Mouse (Mus musculus): ENCODE measurements around the gene Baiap2. TPM values are rescaled to one million over a fixed set of nuclear protein-coding genes. Genes with fewer than 3 reads are reported as not detected.

The Baiap2 gene
- polyA plus RNA-seq, 1 experiment from 2014 or later, result 11.0 TPM

- Histone ChIP-seq H3K4me1 (replicated peaks) (peaks cover 11% of the 10 kb centered on the region), H3K27ac (no peak overlapping the region), H3K36me3 (no peaks in the 10 kb centered on the region), H3K27me3 (no peaks in the 10 kb centered on the region), H3K4me3 (no peak overlapping the region), H3K4me2 (no peak overlapping the region), H3K9ac (no peak overlapping the region), H3K9me3 (replicated peaks) (no peaks in the 10 kb centered on the region)
- 78% methylated on average over 6 of the region's 6 CpGs for WGBS
- no peak for ATAC-seq (replicated peaks; ENCODE audit: insufficient number of reproducible peaks, insufficient read depth, low FRiP score, low read depth)
These were observed 18.1 kb downstream of the Baiap2 start for GRCm38 (mm10) chr11:119960671-119961070.

- no peak overlapping the region for H3K4me3 ChIP-seq
- no peaks in the 10 kb centered on the region for H3K27me3 ChIP-seq
- 0 out of 2 replicates have a peak, but pooled peaks cover 4% of the 10 kb centered on the region for H3K36me3 ChIP-seq
- H3K27ac ChIP-seq, result no peak overlapping the region
- WGBS, result 65% methylated on average over 3 of the region's 3 CpGs
- H3K9me3 ChIP-seq (replicated peaks), result no peaks in the 10 kb centered on the region
- no peak for ATAC-seq (replicated peaks; ENCODE audit: insufficient number of reproducible peaks, insufficient read depth, low FRiP score, low read depth)
- H3K9ac ChIP-seq, result no peak overlapping the region
- H3K4me2 ChIP-seq, result no peak overlapping the region
- peaks cover 3% of the 10 kb centered on the region; the same call in 1 of the 2 replicates for H3K4me1 ChIP-seq (replicated peaks)
These were observed 18.9 kb downstream of the Baiap2 start for GRCm38 (mm10) chr11:119961511-119961910.

GRCm38 (mm10) chr11:119965053-119965452 is 22.5 kb downstream of the Baiap2 start:
- Histone ChIP-seq H3K36me3 (0 out of 2 replicates have a peak, but pooled peaks cover 4% of the 10 kb centered on the region), H3K9ac (no peak overlapping the region), H3K4me3 (no peak overlapping the region), H3K4me1 (replicated peaks) (no peaks in the 10 kb centered on the region), H3K4me2 (no peak overlapping the region), H3K27me3 (no peaks in the 10 kb centered on the region), H3K27ac (no peak overlapping the region), H3K9me3 (replicated peaks) (no peaks in the 10 kb centered on the region)
- 34% methylated on average over 9 of the region's 9 CpGs for WGBS
- no peak for ATAC-seq (replicated peaks; ENCODE audit: insufficient number of reproducible peaks, insufficient read depth, low FRiP score, low read depth)

- no peak overlapping the region for H3K4me2 ChIP-seq
- no peak overlapping the region for H3K9ac ChIP-seq
- no peaks in the 10 kb centered on the region for H3K9me3 ChIP-seq (replicated peaks)
- H3K27ac ChIP-seq, result no peak overlapping the region
- WGBS, result 79% methylated on average over 6 of the region's 6 CpGs
- H3K36me3 ChIP-seq, result 0 out of 2 replicates have a peak, but pooled peaks cover 4% of the 10 kb centered on the region
- H3K4me1 ChIP-seq (replicated peaks), result no peaks in the 10 kb centered on the region
- H3K4me3 ChIP-seq, result no peak overlapping the region
- no peaks in the 10 kb centered on the region for H3K27me3 ChIP-seq
- ATAC-seq (replicated peaks; ENCODE audit: insufficient number of reproducible peaks, insufficient read depth, low FRiP score, low read depth), result no peak
These were observed 23.7 kb downstream of the Baiap2 start for GRCm38 (mm10) chr11:119966294-119966693.

- H3K9ac ChIP-seq, result no peak overlapping the region
- no peak overlapping the region for H3K27ac ChIP-seq
- WGBS, result 82% methylated on average over 8 of the region's 8 CpGs
- H3K27me3 ChIP-seq, result no peaks in the 10 kb centered on the region
- no peak for ATAC-seq (replicated peaks; ENCODE audit: insufficient number of reproducible peaks, insufficient read depth, low FRiP score, low read depth)
- no peaks in the 10 kb centered on the region for H3K9me3 ChIP-seq (replicated peaks)
- H3K4me3 ChIP-seq, result no peak overlapping the region
- no peak overlapping the region for H3K4me2 ChIP-seq
- 0 out of 2 replicates have a peak, but pooled peaks cover 4% of the 10 kb centered on the region for H3K36me3 ChIP-seq
- H3K4me1 ChIP-seq (replicated peaks), result no peaks in the 10 kb centered on the region
These were observed 24.8 kb downstream of the Baiap2 start for GRCm38 (mm10) chr11:119967401-119967800.

DNA sequence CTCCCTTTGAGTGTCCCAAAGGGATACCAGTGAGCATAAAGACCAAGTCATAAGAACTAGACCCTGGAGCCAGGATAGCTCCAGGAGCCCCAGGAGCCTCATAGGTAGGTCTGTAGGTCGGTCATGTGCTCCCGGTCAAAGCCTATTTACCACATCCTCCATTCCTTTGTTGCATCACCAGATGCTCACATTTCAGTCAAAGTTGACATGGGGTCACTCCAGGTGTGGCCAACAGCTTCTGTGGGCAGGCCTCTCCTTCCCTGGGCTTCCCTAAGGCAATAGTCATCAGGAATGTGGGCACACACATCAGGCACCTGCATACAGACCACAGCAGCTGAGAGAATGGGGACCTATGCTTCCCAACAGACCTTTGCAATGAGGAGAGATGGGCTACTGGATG is 25.3 kb downstream of the Baiap2 start:
- no peaks in the 10 kb centered on the region for H3K9me3 ChIP-seq (replicated peaks)
- H3K36me3 ChIP-seq, result 0 out of 2 replicates have a peak, but pooled peaks cover 4% of the 10 kb centered on the region
- no peak overlapping the region for H3K27ac ChIP-seq
- no peaks in the 10 kb centered on the region for H3K27me3 ChIP-seq
- no peak overlapping the region for H3K9ac ChIP-seq
- ATAC-seq (replicated peaks; ENCODE audit: insufficient number of reproducible peaks, insufficient read depth, low FRiP score, low read depth), result no peak
- no peaks in the 10 kb centered on the region for H3K4me1 ChIP-seq (replicated peaks)
- H3K4me2 ChIP-seq, result no peak overlapping the region
- 92% methylated on average over 2 of the region's 2 CpGs for WGBS
- no peak overlapping the region for H3K4me3 ChIP-seq

- Histone ChIP-seq H3K36me3 (0 out of 2 replicates have a peak, but pooled peaks cover 4% of the 10 kb centered on the region), H3K4me3 (no peak overlapping the region), H3K4me2 (no peak overlapping the region), H3K4me1 (replicated peaks) (no peaks in the 10 kb centered on the region), H3K9ac (no peak overlapping the region), H3K27me3 (no peaks in the 10 kb centered on the region), H3K9me3 (replicated peaks) (no peaks in the 10 kb centered on the region), H3K27ac (no peak overlapping the region)
- ATAC-seq (replicated peaks; ENCODE audit: insufficient number of reproducible peaks, insufficient read depth, low FRiP score, low read depth), result no peak
- WGBS, result 67% methylated on average over 12 of the region's 12 CpGs
These were observed 27.7 kb downstream of the Baiap2 start for GRCm38 (mm10) chr11:119970021-119970851.

DNA sequence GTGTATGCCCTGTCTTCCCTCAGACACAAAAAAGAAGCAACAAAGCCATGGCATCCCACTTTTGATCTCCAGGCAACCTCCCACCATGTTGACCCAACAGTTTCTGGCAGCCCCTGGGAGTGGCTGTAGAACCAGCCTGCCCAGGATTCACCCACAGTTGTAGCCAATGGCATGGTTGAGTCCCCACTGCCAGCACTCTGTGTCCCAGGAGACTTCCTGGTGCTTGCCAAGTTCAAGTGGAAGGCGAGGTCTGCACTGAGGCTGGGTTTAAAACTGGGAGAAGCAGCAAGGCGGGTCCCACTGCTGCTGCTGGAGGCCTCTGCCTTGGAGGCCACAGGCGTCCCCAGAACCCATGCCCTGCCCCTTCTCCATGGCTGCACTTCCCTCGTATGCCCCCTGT is 31.2 kb downstream of the Baiap2 start:
- H3K4me2 ChIP-seq, result no peak overlapping the region
- no peaks in the 10 kb centered on the region for H3K4me1 ChIP-seq (replicated peaks)
- 73% methylated on average over 4 of the region's 4 CpGs for WGBS
- no peak overlapping the region for H3K9ac ChIP-seq
- no peaks in the 10 kb centered on the region for H3K27me3 ChIP-seq
- H3K9me3 ChIP-seq (replicated peaks), result no peaks in the 10 kb centered on the region
- ATAC-seq (replicated peaks; ENCODE audit: insufficient number of reproducible peaks, insufficient read depth, low FRiP score, low read depth), result no peak
- no peaks in the 10 kb centered on the region for H3K36me3 ChIP-seq
- H3K4me3 ChIP-seq, result no peak overlapping the region
- H3K27ac ChIP-seq, result no peak overlapping the region

DNA sequence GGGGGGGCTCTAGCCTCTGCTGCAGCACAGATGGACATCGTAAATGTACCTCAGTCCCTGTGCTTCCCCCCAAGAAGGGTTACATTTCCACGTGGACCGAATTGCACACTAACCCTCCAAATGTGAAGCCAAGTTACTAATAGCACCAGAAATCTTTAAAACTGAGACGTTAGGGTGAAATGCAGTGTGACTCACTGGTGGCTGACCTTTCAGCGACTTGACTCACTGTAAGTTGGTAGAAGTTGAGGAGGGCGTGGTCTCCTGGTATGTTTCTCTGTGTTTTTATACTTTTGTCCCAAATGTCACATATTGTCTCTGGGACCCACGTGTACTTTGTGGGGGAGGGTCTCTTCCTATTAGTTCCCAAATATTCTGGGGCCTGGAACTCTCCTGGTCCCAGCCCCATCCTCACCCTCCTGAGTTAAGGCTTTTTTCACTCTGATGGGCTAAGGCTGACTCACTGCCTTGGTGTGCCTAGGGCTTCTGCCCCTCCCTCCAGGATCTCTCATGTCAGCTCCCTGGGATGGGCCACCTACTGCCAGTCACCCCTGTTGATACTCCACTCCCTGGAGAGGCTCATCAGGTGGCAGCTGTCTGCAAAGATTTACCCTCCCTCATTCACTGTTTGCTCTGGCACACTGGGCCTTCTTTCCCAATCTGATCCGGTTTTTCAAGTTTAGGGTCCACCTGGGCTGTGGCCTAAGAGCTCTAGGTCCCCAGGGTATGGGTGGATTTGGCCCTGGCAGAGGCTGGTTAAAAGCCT is 33.4 kb downstream of the Baiap2 start:
- H3K4me2 ChIP-seq, result no peak overlapping the region
- no peak overlapping the region for H3K27ac ChIP-seq
- H3K27me3 ChIP-seq, result no peaks in the 10 kb centered on the region
- WGBS, result 71% methylated on average over 8 of the region's 8 CpGs
- H3K4me1 ChIP-seq (replicated peaks), result no peaks in the 10 kb centered on the region
- H3K36me3 ChIP-seq, result no peaks in the 10 kb centered on the region
- no peak overlapping the region for H3K4me3 ChIP-seq
- ATAC-seq (replicated peaks; ENCODE audit: insufficient number of reproducible peaks, insufficient read depth, low FRiP score, low read depth), result no peak
- no peaks in the 10 kb centered on the region for H3K9me3 ChIP-seq (replicated peaks)
- no peak overlapping the region for H3K9ac ChIP-seq

DNA sequence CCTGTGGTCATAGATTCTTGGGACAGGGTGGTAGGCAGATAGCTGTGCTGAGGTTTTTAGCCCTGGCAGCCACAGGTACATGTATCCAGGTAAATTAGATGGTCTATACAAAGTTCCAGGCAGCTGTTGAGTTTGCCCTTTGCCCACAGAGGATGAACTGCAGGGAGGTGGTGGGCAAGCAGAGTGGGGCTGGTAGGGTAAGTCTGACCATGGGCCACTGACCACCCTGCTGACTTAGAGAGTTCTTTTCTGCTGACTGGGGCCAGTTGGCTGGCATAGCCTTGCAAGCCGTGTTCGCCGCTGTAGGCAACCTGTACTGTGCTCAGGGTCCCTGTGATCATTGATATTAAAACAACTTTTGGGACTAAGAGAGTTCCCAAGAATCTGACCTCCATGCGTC is 36.1 kb downstream of the Baiap2 start:
- Histone ChIP-seq H3K4me2 (no peak overlapping the region), H3K4me3 (no peak overlapping the region), H3K9ac (no peak overlapping the region), H3K36me3 (no peaks in the 10 kb centered on the region), H3K27ac (no peak overlapping the region), H3K27me3 (no peaks in the 10 kb centered on the region), H3K4me1 (replicated peaks) (peaks cover 7% of the 10 kb centered on the region), H3K9me3 (replicated peaks) (no peaks in the 10 kb centered on the region)
- WGBS, result 91% methylated on average over 4 of the region's 4 CpGs
- ATAC-seq (replicated peaks; ENCODE audit: insufficient number of reproducible peaks, insufficient read depth, low FRiP score, low read depth), result no peak

DNA sequence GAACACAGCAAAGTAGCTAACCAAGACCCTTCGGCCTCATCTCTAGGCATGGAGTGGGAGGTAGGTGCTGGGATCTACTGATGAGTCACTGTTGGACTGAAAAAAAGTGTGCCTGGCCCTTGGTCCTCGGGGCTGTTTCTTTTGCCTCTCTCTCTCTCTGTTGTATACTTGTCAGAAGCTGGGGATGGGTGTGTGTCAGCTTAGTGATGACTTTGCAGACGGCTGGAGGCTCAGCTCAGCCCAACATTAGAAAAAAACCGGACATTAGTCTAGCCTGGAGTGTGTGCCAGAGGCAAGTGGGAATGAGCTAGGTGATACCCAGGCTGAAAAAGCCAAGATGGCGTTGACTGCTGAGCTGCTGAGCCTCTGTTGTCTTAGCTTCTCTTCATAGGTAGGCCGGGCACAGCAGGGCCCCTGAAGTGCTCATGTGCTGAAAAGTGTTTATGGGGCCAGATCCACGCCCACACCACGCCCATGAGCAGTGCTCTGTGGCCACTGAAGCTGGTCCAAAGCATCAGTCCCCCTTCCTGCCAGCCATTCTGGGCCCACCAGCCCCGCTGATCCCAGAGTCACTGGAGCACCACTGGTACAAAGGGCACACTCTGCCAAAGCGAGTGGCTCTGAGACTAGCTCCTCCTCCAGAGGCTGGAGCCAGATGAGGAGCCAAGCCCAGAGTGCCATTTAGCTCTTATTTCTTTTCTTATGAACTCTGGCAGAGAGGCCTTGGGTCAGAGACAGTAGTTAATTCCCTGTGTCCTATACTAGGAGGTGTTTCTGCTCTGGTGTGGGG is 37.2 kb downstream of the Baiap2 start:
- H3K9ac ChIP-seq, result no peak overlapping the region
- H3K27ac ChIP-seq, result no peak overlapping the region
- no peak overlapping the region for H3K4me2 ChIP-seq
- no peaks in the 10 kb centered on the region for H3K27me3 ChIP-seq
- ATAC-seq (replicated peaks; ENCODE audit: insufficient number of reproducible peaks, insufficient read depth, low FRiP score, low read depth), result no peak
- no peak overlapping the region for H3K4me3 ChIP-seq
- H3K36me3 ChIP-seq, result no peaks in the 10 kb centered on the region
- 78% methylated on average over 10 of the region's 10 CpGs for WGBS
- peaks cover 7% of the 10 kb centered on the region for H3K4me1 ChIP-seq (replicated peaks)
- H3K9me3 ChIP-seq (replicated peaks), result no peaks in the 10 kb centered on the region

All from heart, embryonic 15.5 days (tissue).